In genomic region chr15:12622701-12623100, GRCm38 (mm10) we compare ENCODE assay signal across 15 mouse cellular contexts.
"Had no signal": no experiment of that assay in that cellular context is flagged by ENCODE, and none has a peak within 500 bp of the region (broad histone marks: within the 10 kb centered on the region; RNA-seq: fewer than 3 reads in every experiment).

No protein-coding gene starts in this region.

- H3K27me3 ChIP-seq: midbrain, embryonic 12.5 days; neural tube, embryonic 12.5 days; stomach, embryonic 15.5 days had no signal

- H3K4me3 ChIP-seq: midbrain, embryonic 10.5 days; midbrain, embryonic 12.5 days; myocyte; neural tube, embryonic 12.5 days; stomach, embryonic 15.5 days had no signal

- ATAC-seq: midbrain, embryonic 16.5 days had no signal

- H3K4me2 ChIP-seq: lung, embryonic 14.5 days; midbrain, embryonic 12.5 days; neural tube, embryonic 12.5 days; stomach, embryonic 15.5 days had no signal

- H3K27ac ChIP-seq: midbrain, embryonic 12.5 days; neural tube, embryonic 12.5 days; stomach, embryonic 15.5 days; stomach, postnatal 0 days had no signal

- H3K36me3 ChIP-seq: midbrain, embryonic 10.5 days; midbrain, embryonic 12.5 days; neural tube, embryonic 12.5 days; stomach, embryonic 15.5 days had no signal

- H3K9ac ChIP-seq: lung, embryonic 14.5 days; midbrain, embryonic 12.5 days; neural tube, embryonic 12.5 days; stomach, embryonic 15.5 days had no signal

- H3K4me1 ChIP-seq: midbrain, embryonic 12.5 days; stomach, embryonic 15.5 days had no signal

- H3K9me3 ChIP-seq: midbrain, embryonic 10.5 days; midbrain, embryonic 12.5 days; neural tube, embryonic 12.5 days; stomach, embryonic 15.5 days had no signal

- DNase-seq: lung, adult 18-20 months; lung, embryonic 14.5 days; lung, postnatal 10 days; lung, postnatal 4 days; right cerebral cortex, postnatal 14 days; thymus, adult 2 months; thymus, postnatal 25 days; thymus, postnatal 4 days had no signal
